Mouse (Mus musculus) embryo, embryonic 10 days (tissue): Measurements from ENCODE around the gene Lhcgr.
A peak's percentile ranks its signal among the peaks of the same experiment; 100 is the strongest.

Experiments
- DNase-seq: peaks from one replicate; pipeline ENCODE4 v3.0.0-alpha.2; 2015; ENCODE audit warnings: low spot score

The Lhcgr gene

GRCm38 (mm10) chr17:88703112-88703511 is 88.7 kb downstream of the Lhcgr start:
- DNase-seq, result no peak

GRCm38 (mm10) chr17:88702345-88702744 is 89.4 kb downstream of the Lhcgr start:
- DNase-seq, result no peak

- DNase-seq, result no peak
These were observed 90.9 kb downstream of the Lhcgr start for GRCm38 (mm10) chr17:88700901-88701300.

GRCm38 (mm10) chr17:88696656-88697333 is 95.0 kb downstream of the Lhcgr start:
- DNase-seq, result no peak

GRCm38 (mm10) chr17:88688226-88688625 is 103.6 kb downstream of the Lhcgr start:
- DNase-seq, result no peak

- DNase-seq, result no peak
These were observed 116.2 kb downstream of the Lhcgr start for GRCm38 (mm10) chr17:88675310-88676309.

- no peak for DNase-seq
These were observed 121.0 kb downstream of the Lhcgr start for GRCm38 (mm10) chr17:88670800-88671199.

GRCm38 (mm10) chr17:88669921-88670320 is 121.9 kb downstream of the Lhcgr start:
- no peak for DNase-seq

- DNase-seq, result peak; percentile 63
These were observed 123.3 kb downstream of the Lhcgr start, which contains the start of gene Gtf2a1l for GRCm38 (mm10) chr17:88668452-88668851. Gene Gtf2a1l, plus strand, starts transcription at chr17:88668660.
